Mouse (Mus musculus) E14TG2a.4 (cell line): ENCODE data around the gene Zbtb20.

Experiments used
- CTCF ChIP-seq: conservative IDR thresholded peaks from 2 replicates; pipeline ENCODE4 v1.5.1; 2014; ENCODE audit warnings: low read length
- POU5F1 ChIP-seq: IDR thresholded peaks from 2 replicates; pipeline ENCODE4 v1.6.1; 2014; ENCODE audit warnings: low read length, borderline replicate concordance

DNA sequence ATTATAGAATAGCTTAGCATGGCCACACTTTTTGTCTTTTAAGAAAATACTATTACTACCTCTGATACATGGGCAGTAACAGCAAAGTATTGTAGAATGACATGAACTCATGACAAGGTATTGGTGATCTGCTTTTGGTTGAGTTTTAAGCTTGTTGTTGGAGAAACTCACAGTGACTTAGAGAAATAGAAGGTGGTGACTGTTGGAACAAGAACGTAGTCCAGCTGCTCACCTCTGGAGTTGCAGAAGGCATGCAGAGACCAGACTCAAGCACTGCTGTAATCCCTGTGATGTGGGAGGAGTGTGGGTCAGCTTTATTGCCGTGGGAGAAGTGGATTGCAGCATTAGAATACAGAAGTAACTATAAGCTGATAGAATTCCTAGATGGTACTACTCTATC is 361.9 kb downstream of the Zbtb20 start:
- TF ChIP-seq CTCF: no peak
- TF ChIP-seq POU5F1: no peak
